Mouse (Mus musculus) WW6 (cell line): Measurements from ENCODE around the gene Vezt.

Experiments
- DNase-seq: peaks from one replicate; pipeline ENCODE4 v3.0.0-alpha.2; 2013; ENCODE audit warnings: low read depth, low spot score

Vezt gene

DNA sequence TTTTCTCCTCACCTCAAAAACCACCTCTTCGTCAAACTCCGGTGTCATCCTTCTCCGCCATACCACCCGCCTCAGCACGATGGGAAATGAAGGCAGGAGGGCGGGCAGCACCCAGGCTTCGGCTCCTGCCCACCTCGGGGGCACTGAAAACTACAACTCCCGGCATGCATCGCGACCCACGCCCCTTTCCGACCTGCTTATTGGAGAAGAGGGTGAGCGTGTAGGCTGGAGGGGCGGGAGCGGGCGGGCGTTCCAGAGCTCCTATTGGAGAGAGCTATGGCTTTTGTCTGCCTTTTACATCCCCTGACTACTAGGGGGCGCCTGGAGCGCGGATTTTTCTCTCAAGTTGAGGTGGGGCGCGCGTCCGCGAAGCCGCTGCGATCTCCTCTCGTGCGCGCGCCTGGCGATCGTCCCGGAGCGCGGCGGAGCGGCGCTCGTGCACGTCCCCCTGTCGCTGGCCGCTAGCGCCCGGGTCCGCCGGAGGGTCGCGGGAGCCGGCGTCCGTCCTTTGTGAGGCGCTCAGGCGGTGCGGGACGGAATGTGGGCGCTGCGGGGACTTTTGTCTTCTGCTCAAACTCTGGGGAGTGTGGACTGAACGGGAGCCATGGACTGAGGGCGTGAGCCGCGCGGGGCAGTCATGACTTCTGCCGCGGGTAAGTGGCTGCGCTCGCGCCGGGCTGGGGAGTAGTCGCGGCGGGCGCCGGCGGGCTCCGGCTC lies at the start of gene Vezt, which contains the start of gene Fgd6:
TSS of gene Vezt (minus strand) at position 160 of the 717 bp plus-strand sequence.
TSS of gene Fgd6 (plus strand) at position 344 of the 717 bp plus-strand sequence.
- peak; percentile 98 for DNase-seq

DNA sequence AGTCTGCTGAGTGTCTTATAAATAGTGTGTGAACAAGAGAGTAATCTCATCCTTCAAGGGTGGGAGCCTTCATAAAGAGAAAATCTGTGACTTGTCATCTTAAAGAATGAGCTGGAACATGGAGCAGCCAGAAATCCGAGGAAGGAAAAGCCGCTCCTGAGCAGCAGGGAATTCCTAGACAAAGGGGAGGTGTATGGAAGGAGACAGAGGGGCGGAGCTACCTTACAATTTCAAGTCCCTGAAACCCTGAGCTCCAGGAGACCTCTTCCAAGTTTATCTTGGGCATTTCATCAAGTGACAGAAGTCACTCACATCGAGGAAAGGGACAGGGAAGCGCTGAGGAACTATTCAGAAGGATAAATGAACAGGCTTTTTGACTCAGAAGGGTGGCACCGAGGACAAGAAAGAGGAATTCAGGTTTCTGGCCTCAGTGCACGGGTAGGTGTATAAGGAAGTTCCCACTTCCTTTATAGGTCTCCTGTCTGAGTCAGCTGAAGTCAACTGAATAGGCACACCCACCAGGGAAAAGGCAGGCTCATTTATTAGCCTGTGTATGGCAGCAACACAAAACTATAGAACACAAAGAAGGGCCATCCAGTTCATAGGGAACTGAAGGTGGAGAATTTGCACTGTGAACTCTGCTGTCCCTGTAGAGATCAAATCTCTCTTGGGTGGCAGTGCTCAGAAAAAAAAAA lies 46.6 kb upstream of the Vezt start:
- no peak for DNase-seq

DNA sequence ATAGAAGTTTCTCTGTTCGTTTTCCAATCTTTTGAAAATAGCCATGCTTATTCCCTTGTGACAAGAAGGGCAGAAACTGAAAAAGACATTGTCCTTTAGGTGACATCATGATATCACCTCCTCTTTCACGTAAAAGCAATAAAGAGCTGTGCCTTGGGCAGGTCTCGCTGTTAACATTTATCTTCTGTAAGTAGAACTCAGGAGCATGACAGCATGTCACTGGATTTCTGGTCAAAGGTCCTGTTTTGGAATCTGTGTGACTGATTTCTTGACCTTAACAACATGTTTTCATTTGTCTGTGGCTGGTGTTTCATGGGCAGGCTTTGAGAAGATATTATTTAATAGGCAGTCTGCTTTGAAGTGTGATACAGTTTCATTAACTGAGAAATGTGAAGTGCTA lies 45.1 kb upstream of the Vezt start:
- no peak for DNase-seq

DNA sequence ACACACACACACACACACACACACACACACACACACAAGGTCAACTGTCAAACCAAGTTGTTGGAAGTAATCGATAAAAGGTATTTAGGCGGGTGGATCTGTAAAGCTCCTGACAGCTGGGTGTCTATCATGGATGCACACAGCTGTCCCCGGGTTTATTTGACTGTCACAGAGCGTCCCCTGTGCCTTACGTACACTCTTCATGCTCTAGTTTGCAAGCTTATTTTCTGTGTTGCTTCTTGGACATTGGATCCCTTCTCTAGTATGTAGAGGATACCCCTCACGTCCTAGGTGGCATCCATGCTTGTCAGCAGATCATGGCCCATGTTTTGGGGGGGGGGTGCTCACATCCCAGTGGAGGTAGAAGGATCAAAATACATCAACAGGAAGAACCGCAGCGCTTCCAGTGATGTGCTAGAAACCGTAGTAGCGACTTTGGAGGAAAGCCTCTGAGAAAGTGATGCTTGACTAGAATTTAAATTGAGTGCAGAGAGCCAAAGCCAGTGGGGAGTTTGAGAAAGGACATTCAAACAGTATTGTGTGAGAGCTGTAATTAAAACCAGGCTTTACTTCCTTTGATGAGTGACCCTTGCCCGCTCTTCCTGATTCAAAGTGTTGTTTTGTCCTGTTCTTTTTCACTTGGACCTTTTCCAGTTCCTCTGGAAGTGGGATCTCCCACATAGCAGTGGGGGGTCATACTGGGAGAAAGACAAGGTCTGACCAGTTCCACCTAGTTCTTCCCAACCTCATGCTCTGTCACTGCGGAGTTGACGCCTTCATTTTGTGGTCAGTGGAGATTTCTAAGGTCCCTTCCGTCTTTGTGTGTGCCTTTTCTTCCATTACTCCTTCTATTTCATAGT lies 41.6 kb upstream of the Vezt start:
- no peak for DNase-seq

DNA sequence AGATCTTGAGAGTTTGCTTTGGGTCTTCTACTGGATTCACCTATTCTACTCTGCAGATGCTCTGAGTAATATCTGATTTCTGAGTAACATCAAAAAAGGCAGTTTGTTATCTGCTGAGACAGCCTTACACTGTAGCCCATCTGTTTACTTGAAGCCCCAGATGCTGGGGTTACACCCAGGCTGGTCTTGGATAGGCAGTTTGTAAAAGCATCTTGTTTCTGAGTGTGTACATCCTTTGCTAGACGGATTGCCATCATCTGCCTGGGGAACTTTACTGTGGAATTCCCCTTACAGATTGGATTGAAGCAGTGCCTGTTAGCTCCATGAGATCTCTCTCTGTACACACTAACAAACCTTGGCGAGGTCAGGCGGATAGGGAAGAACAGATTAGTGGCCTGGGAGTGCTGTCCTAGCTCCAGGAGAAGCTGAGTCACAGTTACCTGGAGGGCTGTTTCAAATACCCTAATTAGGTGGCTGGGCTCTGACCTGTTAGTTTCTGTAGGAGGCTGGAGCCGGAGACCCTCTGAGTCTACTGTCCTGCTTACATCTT lies 37.4 kb upstream of the Vezt start:
- DNase-seq, result no peak

DNA sequence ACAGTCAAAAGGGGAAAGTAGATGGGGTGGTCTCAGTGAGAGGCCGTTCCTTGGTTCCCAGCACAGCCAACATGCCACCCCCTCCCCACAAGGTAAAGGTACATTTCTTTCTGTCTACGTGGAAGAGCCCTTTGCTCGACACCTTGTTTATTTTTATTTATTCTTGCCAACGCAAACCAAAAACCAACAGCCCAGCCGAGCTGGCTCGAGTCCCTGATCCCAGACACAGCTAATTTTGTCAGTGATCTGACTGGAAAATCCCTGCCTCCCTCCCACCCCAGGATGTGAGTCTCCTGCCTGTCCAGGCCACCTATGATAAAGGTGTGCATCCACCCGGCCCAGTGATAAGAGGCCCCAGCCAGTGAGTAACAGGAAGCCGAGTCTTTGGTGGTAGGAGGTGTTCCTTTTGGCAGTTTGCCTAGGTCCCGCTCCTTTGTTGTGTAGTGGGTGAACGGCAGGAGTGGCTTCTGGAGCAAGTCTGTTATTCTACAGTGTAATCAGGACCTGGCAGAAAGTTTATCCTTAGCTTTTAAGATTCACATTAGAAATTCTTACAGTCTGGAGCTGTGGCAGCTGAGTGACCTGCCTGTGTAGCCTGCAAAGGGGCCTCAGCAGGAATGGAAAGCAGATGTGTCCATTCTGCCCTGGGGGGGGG lies 36.8 kb upstream of the Vezt start:
- DNase-seq, result no peak

- no peak for DNase-seq
Measured at GRCm38 (mm10) chr10:94071641-94072040, 36.0 kb upstream of the Vezt start.

DNA sequence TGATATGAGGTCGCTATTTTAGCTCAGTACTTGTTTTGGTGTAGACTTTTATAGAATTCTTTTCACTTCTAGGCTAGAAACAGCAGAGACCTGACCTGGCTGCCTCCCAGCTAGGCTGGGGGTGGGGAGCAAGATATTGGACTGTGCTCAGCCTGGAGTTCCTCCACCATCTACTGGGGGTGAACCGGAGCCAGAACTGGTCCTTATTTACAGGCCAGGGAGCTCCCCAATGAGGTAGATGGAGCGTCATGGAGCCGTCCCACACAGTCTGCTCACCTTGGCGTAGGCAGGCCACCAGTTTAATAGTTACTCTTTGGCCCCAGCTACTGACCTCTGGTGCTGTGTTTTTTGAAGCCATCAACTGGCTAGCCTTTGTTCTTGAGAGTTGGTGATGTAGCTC lies 33.1 kb upstream of the Vezt start:
- DNase-seq, result no peak

GRCm38 (mm10) chr10:94066896-94067295 lies 31.3 kb upstream of the Vezt start:
- no peak for DNase-seq

DNA sequence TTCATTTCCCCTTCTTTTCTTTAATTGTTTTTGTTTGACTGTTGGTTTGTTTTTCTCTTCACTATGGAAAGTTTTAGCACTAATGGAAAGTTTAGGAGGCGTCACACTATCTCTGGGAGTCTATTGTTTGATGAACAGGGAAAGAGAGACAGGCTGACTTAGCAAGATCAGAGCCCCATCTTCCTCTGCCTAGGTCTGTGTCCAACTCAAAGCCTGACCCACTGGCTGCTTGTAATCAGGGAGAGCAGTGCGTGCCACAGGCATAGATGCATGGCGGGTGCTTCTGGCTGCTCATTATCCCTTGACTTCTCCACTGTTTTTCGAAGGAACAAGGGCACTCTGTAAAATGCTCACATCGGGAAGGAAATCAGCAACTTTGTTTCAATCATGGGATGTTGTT lies 26.7 kb upstream of the Vezt start:
- DNase-seq, result no peak

GRCm38 (mm10) chr10:94060190-94060589 lies 24.6 kb upstream of the Vezt start:
- no peak for DNase-seq

- DNase-seq, result no peak
Measured at GRCm38 (mm10) chr10:94059618-94060055, 24.0 kb upstream of the Vezt start.

GRCm38 (mm10) chr10:94056487-94056886 lies 20.9 kb upstream of the Vezt start:
- no peak for DNase-seq

GRCm38 (mm10) chr10:94050736-94051135 lies 15.1 kb upstream of the Vezt start:
- DNase-seq, result no peak

DNA sequence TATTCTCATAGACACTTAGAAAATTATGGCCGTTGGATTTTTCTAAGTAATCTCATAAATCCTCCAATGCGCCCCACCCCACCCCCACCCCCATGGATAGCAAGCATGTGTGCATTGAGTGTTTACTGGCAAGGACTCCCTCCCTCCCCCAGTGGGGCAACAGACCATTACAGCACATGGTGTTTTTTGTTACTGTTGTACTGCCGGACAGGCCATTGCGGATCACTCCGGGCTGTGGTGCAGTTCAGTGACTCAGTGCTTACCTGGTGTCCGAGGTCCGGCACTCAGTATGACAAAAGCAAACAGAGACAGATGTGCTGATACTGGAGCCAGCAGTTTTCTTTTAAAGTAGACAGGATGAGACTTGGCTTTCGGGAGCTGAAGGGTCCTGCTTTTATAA lies 13.5 kb upstream of the Vezt start:
- no peak for DNase-seq

- no peak for DNase-seq
Measured at GRCm38 (mm10) chr10:94047845-94048559, 12.4 kb upstream of the Vezt start.

GRCm38 (mm10) chr10:94047024-94047423 lies 11.4 kb upstream of the Vezt start:
- DNase-seq, result no peak

DNA sequence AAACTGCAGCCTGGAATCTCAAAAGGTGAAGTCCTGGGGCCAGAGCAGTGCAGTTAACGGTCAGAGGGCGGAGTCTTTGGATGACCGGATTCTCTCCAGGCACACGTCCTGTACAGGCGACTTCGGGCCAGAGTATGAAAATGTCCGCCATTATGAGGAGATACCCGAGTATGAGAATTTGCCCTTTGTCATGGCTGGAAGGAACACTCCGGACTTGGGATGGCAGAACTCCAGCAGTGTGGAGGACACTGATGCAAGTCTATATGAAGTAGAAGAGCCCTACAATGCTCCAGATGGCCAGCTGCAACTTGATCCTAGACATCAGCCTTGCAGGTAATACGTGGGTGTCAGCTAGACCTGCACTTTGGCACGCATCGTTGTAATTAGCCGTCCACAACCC lies 9.7 kb upstream of the Vezt start:
- no peak for DNase-seq

- no peak for DNase-seq
Measured at GRCm38 (mm10) chr10:94043908-94044307, 8.3 kb upstream of the Vezt start.

DNA sequence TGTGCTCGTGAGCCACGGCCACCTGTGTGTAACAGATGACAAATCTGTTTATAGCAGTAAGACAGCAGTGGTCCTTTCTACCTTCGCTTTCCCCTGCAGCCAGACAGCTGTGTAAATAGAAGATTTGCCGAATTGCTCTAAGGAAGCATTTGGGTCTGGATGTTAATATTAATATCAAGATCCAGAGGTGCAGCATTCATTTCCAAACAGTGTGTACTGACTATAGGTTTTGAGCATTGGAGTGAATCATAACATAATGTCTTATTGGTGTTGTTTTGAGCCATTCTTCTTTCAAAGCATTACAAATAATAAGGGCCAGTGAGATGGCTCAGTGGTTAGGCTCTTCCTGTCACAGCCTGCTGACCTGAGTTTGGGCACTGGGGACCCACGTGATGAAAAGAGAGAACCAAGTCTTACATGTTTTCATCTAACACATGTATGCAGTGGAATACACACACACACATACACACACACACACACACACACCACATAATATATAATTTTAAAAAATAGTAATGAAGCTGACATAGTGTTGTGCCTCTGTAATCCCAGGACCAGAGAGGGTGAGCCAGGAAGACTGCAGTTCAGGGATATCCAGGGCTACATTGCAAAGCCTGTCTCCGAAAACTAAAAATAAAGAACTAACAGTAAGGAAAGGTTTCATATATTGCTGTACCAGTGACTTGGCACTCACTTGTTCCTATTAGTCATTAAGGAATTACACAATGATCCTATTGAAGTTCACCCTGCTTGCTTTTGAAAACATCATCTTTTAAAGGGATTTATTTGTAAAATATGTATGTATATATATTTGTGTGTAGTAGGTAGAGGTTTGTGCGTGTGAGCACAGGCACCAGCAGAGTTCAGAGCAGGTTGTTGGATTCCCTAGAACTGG lies 3.0 kb upstream of the Vezt start:
- DNase-seq, result no peak
